Mouse (Mus musculus): Measurements from ENCODE around the gene Kcnma1.

The Kcnma1 gene

GRCm38 (mm10) chr14:24014391-24014790, at the start of gene Kcnma1:
Gene Kcnma1 (minus strand): TSS chr14:24014491.
- POLR2A ChIA-PET: interaction anchor here in 2 of 4 experiments (1.1 to 1.5 kb wide), 2 partner anchors 10 kb away, joined by 3 read pairs; no protein-coding TSS in a partner anchor
- CTCF ChIA-PET: interaction anchor here in 1 of 4 experiments (0.9 kb wide), 1 partner anchor 11 kb away, joined by 6 read pairs; no protein-coding TSS in a partner anchor

- ChIA-PET CTCF (interaction anchor here (0.6 to 2.1 kb wide), 36 partner anchors 9 to 1245 kb away, joined by 3 to 16 read pairs (median 4); partner anchors contain the start of gene Dlg5 (in 1 of the 4)), POLR2A (interaction anchor here in 1 of 4 experiments (0.9 kb wide), 1 partner anchor 74 kb away, joined by 3 read pairs; no protein-coding TSS in a partner anchor)
These were observed 45.5 kb upstream of the Kcnma1 start for GRCm38 (mm10) chr14:24059747-24060146.

- ChIA-PET CTCF (interaction anchor here in 3 of 4 experiments (0.6 to 2.1 kb wide), 29 partner anchors 9 to 483 kb away, joined by 3 to 16 read pairs (median 4); no protein-coding TSS in a partner anchor), POLR2A (interaction anchor here in 1 of 4 experiments (0.9 kb wide), 1 partner anchor 74 kb away, joined by 3 read pairs; no protein-coding TSS in a partner anchor)
These were observed 45.0 kb upstream of the Kcnma1 start for GRCm38 (mm10) chr14:24059287-24059686.

GRCm38 (mm10) chr14:24051821-24052220, 37.5 kb upstream of the Kcnma1 start:
- CTCF ChIA-PET: interaction anchor here in 2 of 4 experiments (0.7 to 1.2 kb wide), 2 partner anchors 53 to 222 kb away, joined by 3 read pairs; no protein-coding TSS in a partner anchor
- POLR2A ChIA-PET: interaction anchor here in 1 of 4 experiments (0.6 kb wide), 1 partner anchor 298 kb away, joined by 3 read pairs; no protein-coding TSS in a partner anchor

GRCm38 (mm10) chr14:24036609-24037008, 22.3 kb upstream of the Kcnma1 start:
- CTCF ChIA-PET: no interaction called here
- POLR2A ChIA-PET: interaction anchor here in 1 of 4 experiments (0.8 kb wide), 1 partner anchor 217 kb away, joined by 3 read pairs; no protein-coding TSS in a partner anchor

- CTCF ChIA-PET: no interaction called here
- POLR2A ChIA-PET: interaction anchor here in 1 of 4 experiments (0.8 kb wide), 1 partner anchor 218 kb away, joined by 3 read pairs; no protein-coding TSS in a partner anchor
These were observed 21.9 kb upstream of the Kcnma1 start for GRCm38 (mm10) chr14:24036208-24036535.

GRCm38 (mm10) chr14:24035486-24036207, 21.4 kb upstream of the Kcnma1 start:
- ChIA-PET CTCF (no interaction called here), POLR2A (interaction anchor here in 1 of 4 experiments (0.8 kb wide), 1 partner anchor 218 kb away, joined by 3 read pairs; no protein-coding TSS in a partner anchor)

- CTCF ChIA-PET: no interaction called here
- POLR2A ChIA-PET: no interaction called here
These were observed 18.6 kb upstream of the Kcnma1 start for GRCm38 (mm10) chr14:24032876-24033389.

GRCm38 (mm10) chr14:24032201-24032600, 17.9 kb upstream of the Kcnma1 start:
- POLR2A ChIA-PET: no interaction called here
- CTCF ChIA-PET: no interaction called here

GRCm38 (mm10) chr14:24020718-24021117, 6.4 kb upstream of the Kcnma1 start:
- CTCF ChIA-PET: no interaction called here
- POLR2A ChIA-PET: no interaction called here

- CTCF ChIA-PET: interaction anchor here in 2 of 4 experiments (0.9 to 1.4 kb wide), 2 partner anchors 50 to 219 kb away, joined by 3 read pairs; no protein-coding TSS in a partner anchor
- POLR2A ChIA-PET: interaction anchor here in 1 of 4 experiments (0.6 kb wide), 1 partner anchor 212 kb away, joined by 6 read pairs; no protein-coding TSS in a partner anchor
These were observed 4.3 kb downstream of the Kcnma1 start for GRCm38 (mm10) chr14:24009978-24010377.

GRCm38 (mm10) chr14:24008252-24008651, 6.0 kb downstream of the Kcnma1 start:
- POLR2A ChIA-PET: interaction anchor here in 1 of 4 experiments (1.4 kb wide), 1 partner anchor 425 kb away, joined by 4 read pairs; no protein-coding TSS in a partner anchor
- CTCF ChIA-PET: interaction anchor here in 3 of 4 experiments (0.6 to 1.9 kb wide), 10 partner anchors 52 to 432 kb away, joined by 3 to 7 read pairs (median 3); no protein-coding TSS in a partner anchor

- CTCF ChIA-PET: interaction anchor here in 2 of 4 experiments (1.1 to 2.0 kb wide), 2 partner anchors 54 to 423 kb away, joined by 4 to 5 read pairs; no protein-coding TSS in a partner anchor
- POLR2A ChIA-PET: interaction anchor here in 1 of 4 experiments (0.6 kb wide), 2 partner anchors 66 to 480 kb away, joined by 3 to 9 read pairs; no protein-coding TSS in a partner anchor
These were observed 8.0 kb downstream of the Kcnma1 start for GRCm38 (mm10) chr14:24006276-24006675.

GRCm38 (mm10) chr14:24004471-24005271, 9.6 kb downstream of the Kcnma1 start:
- CTCF ChIA-PET: interaction anchor here in 2 of 4 experiments (0.7 to 2.5 kb wide), 7 partner anchors 55 to 421 kb away, joined by 3 to 8 read pairs (median 6); no protein-coding TSS in a partner anchor
- POLR2A ChIA-PET: interaction anchor here (0.5 to 2.4 kb wide), 15 partner anchors 9 to 1112 kb away, joined by 3 to 8 read pairs (median 3); partner anchors contain the start of gene Kcnma1 (in 2 of the 4)

- ChIA-PET CTCF (interaction anchor here (0.5 to 2.5 kb wide), 11 partner anchors 22 to 1137 kb away, joined by 3 to 8 read pairs (median 4); no protein-coding TSS in a partner anchor), POLR2A (interaction anchor here in 3 of 4 experiments (0.6 to 2.4 kb wide), 12 partner anchors 10 to 250 kb away, joined by 3 to 8 read pairs (median 3); partner anchors contain the start of gene Kcnma1 (in 2 of the 3))
These were observed 10.6 kb downstream of the Kcnma1 start for GRCm38 (mm10) chr14:24003450-24004381.

- POLR2A ChIA-PET: interaction anchor here in 2 of 4 experiments (0.8 to 2.4 kb wide), 3 partner anchors 17 to 251 kb away, joined by 3 to 8 read pairs (median 5); no protein-coding TSS in a partner anchor
- CTCF ChIA-PET: interaction anchor here in 2 of 4 experiments (0.7 to 2.5 kb wide), 2 partner anchors 12 to 57 kb away, joined by 6 to 7 read pairs; partner anchors contain the start of gene Kcnma1 (in 1 of the 2)
These were observed 11.6 kb downstream of the Kcnma1 start for GRCm38 (mm10) chr14:24002647-24003046.

GRCm38 (mm10) chr14:23997912-23998311, 16.4 kb downstream of the Kcnma1 start:
- ChIA-PET CTCF (no interaction called here), POLR2A (no interaction called here)
